Mouse (Mus musculus) CH12.LX (cell line): ENCODE measurements around the gene Cyp27b1. TPM values are rescaled to one million over a fixed set of nuclear protein-coding genes. Genes with fewer than 3 reads are reported as not detected.

Source experiments
- DNase-seq: peaks from one replicate; pipeline ENCODE4 v3.0.0-alpha.2; 2013; ENCODE audit errors: extremely low read depth
- H3K27ac ChIP-seq: 2 replicates; pipeline ENCODE4 v1.5.1; 2012; ENCODE audit warnings: low read depth, mild to moderate bottlenecking, control low read depth, moderate library complexity; ENCODE audit not compliant: insufficient read depth
- H3K27me3 ChIP-seq: replicated peaks from 2 replicates; pipeline ENCODE3; 2012; ENCODE audit warnings: inconsistent platforms
- H3K36me3 ChIP-seq, 2 experiments: replicated peaks in 1 of 2; 2 replicates each; pipeline versions ENCODE3 to v1.6.1; 2012; ENCODE audit warnings: inconsistent platforms in 1 of 2, low read length in 1 of 2, mild to moderate bottlenecking in 1 of 2, mixed read lengths in 1 of 2, moderate library complexity in 1 of 2; ENCODE audit not compliant: control insufficient read depth in 1 of 2, insufficient read depth in 1 of 2
- H3K4me1 ChIP-seq, 2 experiments: 2 replicates each; pipeline ENCODE4 v1.6.1; 2012; ENCODE audit warnings: inconsistent platforms in 1 of 2, moderate library complexity in 1 of 2; ENCODE audit not compliant: insufficient read depth in 2 of 2, control insufficient read depth in 1 of 2
- H3K4me2 ChIP-seq: 2 replicates; pipeline ENCODE4 v1.6.1; 2012; ENCODE audit warnings: low read depth, mild to moderate bottlenecking, control low read depth; ENCODE audit not compliant: poor library complexity, insufficient read depth, severe bottlenecking
- H3K4me3 ChIP-seq, 3 experiments: fragments of 150-350 bp in 1 of 3; sonication (generic) in 1 of 3; replicated peaks in 1 of 3; 2 replicates each; pipeline versions ENCODE3 to v1.5.1; 2011 to 2012; ENCODE audit warnings: low read depth in 2 of 3, low read length in 2 of 3, mild to moderate bottlenecking in 2 of 3, moderate library complexity in 2 of 3, control low read depth in 1 of 3, improper control_type of control experiment in 1 of 3, inconsistent platforms in 1 of 3, mixed read lengths in 1 of 3; ENCODE audit not compliant: poor library complexity in 1 of 3
- H3K79me2 ChIP-seq: replicated peaks from 2 replicates; pipeline ENCODE4 v1.6.1; 2012; ENCODE audit warnings: mild to moderate bottlenecking, moderate library complexity; ENCODE audit not compliant: control insufficient read depth, poor library complexity, insufficient read depth, severe bottlenecking; ENCODE audit errors: extremely low read depth
- H3K9ac ChIP-seq: 2 replicates; pipeline ENCODE4 v1.6.1; 2012; ENCODE audit warnings: low read depth, mild to moderate bottlenecking, control low read depth, moderate library complexity; ENCODE audit not compliant: insufficient read depth
- H3K9me3 ChIP-seq: replicated peaks from 2 replicates; pipeline ENCODE3; 2012; ENCODE audit warnings: low read length, inconsistent platforms, mixed read lengths
- BHLHE40 ChIP-seq: IDR thresholded peaks from 2 replicates; pipeline ENCODE4 v1.6.1; 2011; ENCODE audit warnings: mild to moderate bottlenecking, low read depth, low read length, improper control_type of control experiment
- CHD1 ChIP-seq: IDR thresholded peaks from 2 replicates; pipeline ENCODE4 v1.6.1; 2012; ENCODE audit warnings: low read depth, low read length, improper control_type of control experiment, inconsistent platforms
- CHD2 ChIP-seq: IDR thresholded peaks from 2 replicates; pipeline ENCODE4 v1.6.1; 2011; ENCODE audit warnings: low read length, improper control_type of control experiment
- E2F4 ChIP-seq: IDR thresholded peaks from 2 replicates; pipeline ENCODE4 v1.6.1; 2011; ENCODE audit warnings: low read depth, low read length, improper control_type of control experiment; ENCODE audit not compliant: insufficient replicate concordance
- ELF1 ChIP-seq: IDR thresholded peaks from 2 replicates; pipeline ENCODE4 v1.6.1; 2014; ENCODE audit warnings: low read depth, mild to moderate bottlenecking, inconsistent platforms, low read length, improper control_type of control experiment
- EP300 ChIP-seq: IDR thresholded peaks from 2 replicates; pipeline ENCODE4 v1.6.1; 2011; ENCODE audit warnings: low read length, improper control_type of control experiment
- GABPA ChIP-seq: IDR thresholded peaks from 2 replicates; pipeline ENCODE4 v1.6.1; 2012; ENCODE audit warnings: low read depth, low read length, improper control_type of control experiment, inconsistent platforms; ENCODE audit not compliant: insufficient replicate concordance
- HCFC1 ChIP-seq: IDR thresholded peaks from 2 replicates; pipeline ENCODE4 v1.6.1; 2012; ENCODE audit warnings: low read depth, mild to moderate bottlenecking, inconsistent platforms, low read length, improper control_type of control experiment
- IRF4 ChIP-seq: IDR thresholded peaks from 2 replicates; pipeline ENCODE4 v1.6.1; 2014; ENCODE audit warnings: low read depth, mild to moderate bottlenecking, inconsistent platforms, low read length, improper control_type of control experiment
- JUND ChIP-seq: conservative IDR thresholded peaks from 2 replicates; pipeline ENCODE4 v1.6.1; 2011; ENCODE audit warnings: low read depth, low read length, improper control_type of control experiment
- KAT2A ChIP-seq: IDR thresholded peaks from 2 replicates; pipeline ENCODE4 v1.6.1; 2012; ENCODE audit warnings: low read length, improper control_type of control experiment, inconsistent platforms; ENCODE audit not compliant: insufficient replicate concordance
- MAFK ChIP-seq: IDR thresholded peaks from 2 replicates; pipeline ENCODE4 v1.6.1; 2011; ENCODE audit warnings: low read length, improper control_type of control experiment; ENCODE audit not compliant: insufficient replicate concordance
- MEF2A ChIP-seq: IDR thresholded peaks from 2 replicates; pipeline ENCODE4 v1.6.1; 2014; ENCODE audit warnings: low read depth, mild to moderate bottlenecking, inconsistent platforms, low read length, improper control_type of control experiment, borderline replicate concordance
- MXI1 ChIP-seq: IDR thresholded peaks from 2 replicates; pipeline ENCODE4 v1.6.1; 2011; ENCODE audit warnings: mild to moderate bottlenecking, low read depth, low read length, improper control_type of control experiment
- MYC ChIP-seq: IDR thresholded peaks from 2 replicates; pipeline ENCODE4 v1.6.1; 2011; ENCODE audit warnings: low read depth, mild to moderate bottlenecking, improper control_type of control experiment, low read length
- NELFE ChIP-seq: IDR thresholded peaks from 2 replicates; pipeline ENCODE4 v1.6.1; 2011; ENCODE audit warnings: low read depth, low read length, improper control_type of control experiment
- NRF1 ChIP-seq: IDR thresholded peaks from 2 replicates; pipeline ENCODE4 v1.6.1; 2014; ENCODE audit warnings: low read depth, mild to moderate bottlenecking, inconsistent platforms, low read length, improper control_type of control experiment, moderate library complexity
- PAX5 ChIP-seq: IDR thresholded peaks from 2 replicates; pipeline ENCODE4 v1.6.1; 2012; ENCODE audit warnings: low read length, inconsistent platforms, mixed read lengths
- POLR2A ChIP-seq: IDR thresholded peaks from 2 replicates; pipeline ENCODE4 v1.6.1; 2011; ENCODE audit warnings: low read depth, mild to moderate bottlenecking, improper control_type of control experiment, low read length
- POLR2AphosphoS2 ChIP-seq: IDR thresholded peaks from 2 replicates; pipeline ENCODE4 v1.6.1; 2011; ENCODE audit warnings: low read depth, low read length, improper control_type of control experiment
- SIN3A ChIP-seq: IDR thresholded peaks from 2 replicates; pipeline ENCODE4 v1.6.1; 2012; ENCODE audit warnings: low read length, improper control_type of control experiment, inconsistent platforms
- TBP ChIP-seq: conservative IDR thresholded peaks from 2 replicates; pipeline ENCODE4 v1.6.1; 2011; ENCODE audit warnings: low read depth, low read length, improper control_type of control experiment
- TCF12 ChIP-seq: IDR thresholded peaks from 2 replicates; pipeline ENCODE4 v1.6.1; 2014; ENCODE audit warnings: low read depth, mild to moderate bottlenecking, inconsistent platforms, low read length, improper control_type of control experiment
- UBTF ChIP-seq: IDR thresholded peaks from 2 replicates; pipeline ENCODE4 v1.6.1; 2012; ENCODE audit warnings: low read depth, mild to moderate bottlenecking, inconsistent platforms, low read length, improper control_type of control experiment, moderate library complexity
- USF2 ChIP-seq: conservative IDR thresholded peaks from 2 replicates; pipeline ENCODE4 v1.6.1; 2011; ENCODE audit warnings: low read depth, low read length, improper control_type of control experiment
- ZC3H11A ChIP-seq: IDR thresholded peaks from 2 replicates; pipeline ENCODE4 v1.6.1; 2012; ENCODE audit warnings: low read depth, mild to moderate bottlenecking, inconsistent platforms, low read length, improper control_type of control experiment
- ZMIZ1 ChIP-seq: IDR thresholded peaks from 2 replicates; pipeline ENCODE4 v1.6.1; 2012; ENCODE audit warnings: low read depth, mild to moderate bottlenecking, inconsistent platforms, low read length, improper control_type of control experiment
- ZNF384 ChIP-seq: IDR thresholded peaks from 2 replicates; pipeline ENCODE4 v1.6.1; 2012; ENCODE audit warnings: low read depth, low read length, improper control_type of control experiment, inconsistent platforms
- dilution Hi-C: fragments of 300-500 bp; cut with MboI; formaldehyde crosslinking; loops from 2 replicates; pipeline ENCODE4 v1.14.3; 2020; ENCODE audit warnings: low sequenced_read_pairs; ENCODE audit not compliant: extremely low pct_unique_long_range_greater_than_20kb, extremely low pct_ligation_motif_present
- in situ Hi-C: fragments of 300-500 bp; cut with MboI; formaldehyde crosslinking; loops from 3 replicates; pipeline ENCODE4 v1.14.3; 2019; ENCODE audit warnings: low sequenced_read_pairs, low pct_ligation_motif_present, low pct_unique_long_range_greater_than_20kb, mixed read lengths
- polyA plus RNA-seq: library from polyadenylated mRNA; unstranded; fragments of >175 nt; gene quantifications from 2 replicates; pipeline ENCODE4 v1.2.1, GENCODE M21; 2012; ENCODE audit warnings: low read depth; ENCODE audit not compliant: insufficient read length
- total RNA-seq, 2 experiments: library from RNA; depleted of rRNA; stranded (reverse); fragments of 300-350 nt in 1 of 2; fragments of >200 nt in 1 of 2; gene quantifications; 2 replicates each; pipeline ENCODE4 v1.2.3; 2012 to 2014

Cyp27b1 gene
- total and polyA plus RNA-seq, 3 experiments, result 0.32 to 1.4 (median 0.42) TPM

- H3K4me2 ChIP-seq, result peak overlapping the region; percentile 64
- H3K36me3 ChIP-seq, result peaks cover 37 to 42% of the 10 kb centered on the region in 2 experiments
These were observed 21.5 kb downstream of the Cyp27b1 start for GRCm38 (mm10) chr10:127069281-127070189.

DNA sequence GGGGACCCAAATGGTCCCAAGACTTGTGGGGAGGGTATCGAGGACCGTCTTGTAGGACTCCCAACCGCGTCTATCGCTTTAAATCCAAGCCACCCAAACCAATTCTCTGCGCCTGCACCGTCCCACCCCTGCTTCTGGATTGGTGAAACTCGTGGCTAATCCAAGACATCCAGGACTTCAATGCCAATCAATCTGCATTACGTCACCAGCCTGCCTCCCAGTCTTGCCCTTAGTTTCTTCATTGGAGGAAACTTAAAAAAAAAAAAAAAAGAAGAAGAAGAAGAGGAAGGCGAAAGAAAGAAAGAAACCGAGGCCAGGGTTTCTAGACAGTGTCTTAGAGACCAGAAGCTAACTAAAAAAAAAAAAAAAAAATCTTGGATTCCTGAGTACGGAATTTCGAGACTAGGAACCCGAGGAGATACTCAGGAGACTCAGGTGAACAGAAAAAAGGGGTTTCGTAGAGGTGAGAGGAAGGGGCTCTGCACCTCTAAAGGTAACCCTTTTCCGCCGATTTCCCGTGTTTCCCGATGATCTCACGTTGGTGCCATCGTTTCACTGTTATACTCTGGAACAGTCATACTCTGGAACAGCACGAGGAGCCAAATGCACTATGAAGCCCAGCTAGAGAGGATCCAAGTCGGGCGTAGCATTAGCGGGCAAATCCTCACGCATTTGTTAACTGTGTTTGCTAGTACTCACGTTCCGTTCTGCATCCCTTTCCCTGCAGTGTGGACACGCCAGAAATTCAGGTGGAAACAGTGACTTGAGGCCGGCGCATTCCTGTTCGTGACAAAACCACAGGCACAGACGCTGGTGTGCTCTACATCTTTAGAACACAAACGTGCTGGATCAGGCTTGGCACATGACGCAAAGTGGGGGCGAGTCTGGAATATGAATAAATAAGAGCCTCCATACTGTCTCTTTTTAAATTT, 22.4 kb downstream of the Cyp27b1 start, which contains the start of gene Tspan31:
Tspan31 (minus strand) TSS at position 75 of the 932 bp plus-strand sequence.
- Histone ChIP-seq H3K9ac (peak within 1 kb of the TSS; percentile 97), H3K4me3 (peak within 1 kb of the TSS; percentile 66 to 87 (median 86)), H3K36me3 (peaks cover 30 to 32% of the 10 kb centered on the region in 2 experiments), H3K9me3 (no peaks in the 10 kb centered on the region), H3K79me2 (peaks cover 11% of the 10 kb centered on the region), H3K4me2 (peak within 1 kb of the TSS; percentile 64), H3K27me3 (no peaks in the 10 kb centered on the region), H3K27ac (peak within 1 kb of the TSS; percentile 63), H3K4me1 (peaks cover 4 to 34% of the 10 kb centered on the region in 2 experiments; a peak in 3 of 4 replicates)
- dilution Hi-C loops, result no loop called here
- TF ChIP-seq BHLHE40 (peak; percentile 81), SIN3A (peak; percentile 67; the same call in 1 of the 2 replicates), USF2 (no peak), MXI1 (0 out of 2 replicates have a peak, but pooled peaks have one; percentile 46), MEF2A (no peak), MAFK (no peak), CHD2 (0 out of 2 replicates have a peak, but pooled peaks have one; percentile 16), POLR2A (peak; percentile 76), HCFC1 (peak; percentile 66), NRF1 (peak; percentile 81), KAT2A (0 out of 2 replicates have a peak, but pooled peaks have one; percentile 1), TCF12 (peak; percentile 14; the same call in 1 of the 2 replicates), TBP (peak; percentile 47; the same call in 1 of the 2 replicates), MYC (no peak), ZNF384 (peak; percentile 98)
- in situ Hi-C loops, result no loop called here
- peak; percentile 98 for DNase-seq

More at GRCm38 (mm10) chr10:127069281-127070189, 21.5 kb downstream of the Cyp27b1 start:
- peaks cover 10 to 43% of the 10 kb centered on the region in 2 experiments for H3K4me1 ChIP-seq
- dilution Hi-C loops, result no loop called here
- peak overlapping the region; percentile 63 for H3K27ac ChIP-seq
- peaks cover 16% of the 10 kb centered on the region for H3K79me2 ChIP-seq
- DNase-seq, result peak; percentile 27
- H3K27me3 ChIP-seq, result no peaks in the 10 kb centered on the region
- H3K9me3 ChIP-seq, result no peaks in the 10 kb centered on the region
- in situ Hi-C loops, result no loop called here
- peak overlapping the region; percentile 97 for H3K9ac ChIP-seq
- peak overlapping the region; percentile 66 to 87 (median 74) for H3K4me3 ChIP-seq
- TF ChIP-seq IRF4 (no peak), USF2 (no peak), CHD1 (no peak), ELF1 (peak; percentile 12; the same call in 1 of the 2 replicates), ZNF384 (no peak), MXI1 (no peak; the same call in 1 of the 2 replicates), SIN3A (no peak), ZC3H11A (no peak), KAT2A (0 out of 2 replicates have a peak, but pooled peaks have one; percentile 19), EP300 (no peak), TCF12 (peak; percentile 34; the same call in 1 of the 2 replicates), UBTF (no peak), PAX5 (no peak), ZMIZ1 (no peak; the same call in 1 of the 2 replicates), TBP (no peak), POLR2AphosphoS2 (0 out of 2 replicates have a peak, but pooled peaks have one; percentile 16), GABPA (no peak), MYC (no peak), POLR2A (peak; percentile 34; the same call in 1 of the 2 replicates), MAFK (no peak), NELFE (no peak), E2F4 (no peak), JUND (no peak)
